Mouse (Mus musculus) small intestine, adult 2 months (tissue): ENCODE results near the gene Gm20388.

ENCODE experiments used
- CTCF ChIP-seq: fragments of 200-500 bp; IDR thresholded peaks from 2 replicates; pipeline ENCODE4 v1.5.1; 2012; ENCODE audit warnings: low read depth, mild to moderate bottlenecking, control low read depth, inconsistent platforms, low read length, moderate library complexity, mixed read lengths; ENCODE audit not compliant: insufficient replicate concordance, insufficient read length; ENCODE audit errors: extremely low read depth
- POLR2A ChIP-seq: fragments of 200-500 bp; IDR thresholded peaks from 2 replicates; pipeline ENCODE4 v1.6.1; 2012; ENCODE audit warnings: low read depth, mild to moderate bottlenecking, control low read depth, inconsistent platforms, low read length, moderate library complexity

DNA sequence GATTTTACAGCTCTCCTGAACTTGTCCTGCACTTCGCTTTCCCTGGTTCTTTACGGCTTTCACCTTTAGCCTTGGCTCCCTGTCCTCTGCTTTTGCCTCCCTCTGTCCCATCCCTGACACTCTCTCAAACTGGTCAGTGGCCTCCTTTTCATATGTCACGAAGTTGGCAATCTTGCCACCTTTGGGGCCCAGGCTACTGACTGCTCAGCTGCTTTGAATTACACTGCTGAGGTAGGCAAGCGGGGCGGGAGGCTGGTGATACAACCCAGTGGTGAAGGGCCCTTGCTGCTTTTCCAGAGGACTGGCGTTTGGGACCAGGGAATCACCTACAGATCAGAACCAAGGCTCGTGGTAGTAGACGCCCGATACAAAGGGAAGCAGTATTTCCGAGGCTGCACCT, 3465.1 kb downstream of the Gm20388 start:
- TF ChIP-seq CTCF (no peak), POLR2A (no peak)
